Mouse (Mus musculus) heart, embryonic 11.5 days (tissue): ENCODE data around the gene Bod1l. TPM values are rescaled to one million over a fixed set of nuclear protein-coding genes. Genes with fewer than 3 reads are reported as not detected.

Experiments
- ATAC-seq: fragments of 200-750 bp; cut with Nextera tagmentation; replicated peaks from 2 replicates; pipeline ENCODE4 v1.8.0; 2017; ENCODE audit warnings: moderate library complexity; ENCODE audit not compliant: insufficient number of reproducible peaks, low FRiP score, low TSS enrichment
- H3K27ac ChIP-seq: fragments of 300-500 bp; sonication (generic); 2 replicates; pipeline ENCODE4 v1.5.1; 2014; ENCODE audit warnings: mild to moderate bottlenecking, low read depth, low read length
- H3K27me3 ChIP-seq: fragments of 300-500 bp; sonication (generic); 2 replicates; pipeline ENCODE4 v1.6.1; 2014; ENCODE audit warnings: mild to moderate bottlenecking, low read length, mixed read lengths; ENCODE audit not compliant: control insufficient read depth, insufficient read depth
- H3K36me3 ChIP-seq: fragments of 300-500 bp; sonication (generic); 2 replicates; pipeline ENCODE4 v1.6.1; 2014; ENCODE audit warnings: mild to moderate bottlenecking, low read length, moderate library complexity, mixed read lengths; ENCODE audit not compliant: control insufficient read depth, insufficient read depth
- H3K4me1 ChIP-seq: fragments of 300-500 bp; sonication (generic); 2 replicates; pipeline ENCODE4 v1.6.1; 2014; ENCODE audit warnings: low read length; ENCODE audit not compliant: control insufficient read depth, insufficient read depth
- H3K4me2 ChIP-seq: fragments of 300-500 bp; sonication (generic); 2 replicates; pipeline ENCODE4 v1.6.1; 2014; ENCODE audit warnings: mild to moderate bottlenecking, moderate library complexity
- H3K4me3 ChIP-seq: fragments of 300-500 bp; sonication (generic); 2 replicates; pipeline ENCODE4 v1.5.1; 2014; ENCODE audit warnings: low read depth, low read length
- H3K9ac ChIP-seq: fragments of 300-500 bp; sonication (generic); 2 replicates; pipeline ENCODE4 v1.6.1; 2014; ENCODE audit warnings: mild to moderate bottlenecking, low read depth, low read length, moderate library complexity
- H3K9me3 ChIP-seq: fragments of 300-500 bp; sonication (generic); replicated peaks from 2 replicates; pipeline ENCODE4 v1.6.1; 2016; ENCODE audit warnings: low read length; ENCODE audit not compliant: control insufficient read depth
- WGBS: fragments of 180-500 bp; shearing (Covaris S2); extraction: QIAGEN DNeasy Blood & Tissue Kit; methylation state at CpG from one replicate; pipeline ENCODE4 v1.1.7; 2014; ENCODE audit not compliant: insufficient replicate concordance; 5-methylcytosine and 5-hydroxymethylcytosine counted together
- polyA plus RNA-seq: library from polyadenylated mRNA; unstranded; fragments of >200 nt; fragmentation: Nextera tagmentation; extraction: Ambion mirVana; gene quantifications from 2 replicates; pipeline ENCODE4 v1.2.1, GENCODE M21; 2014

The Bod1l gene
- polyA plus RNA-seq, 1 experiment from 2014 or later: 17.3 TPM

DNA sequence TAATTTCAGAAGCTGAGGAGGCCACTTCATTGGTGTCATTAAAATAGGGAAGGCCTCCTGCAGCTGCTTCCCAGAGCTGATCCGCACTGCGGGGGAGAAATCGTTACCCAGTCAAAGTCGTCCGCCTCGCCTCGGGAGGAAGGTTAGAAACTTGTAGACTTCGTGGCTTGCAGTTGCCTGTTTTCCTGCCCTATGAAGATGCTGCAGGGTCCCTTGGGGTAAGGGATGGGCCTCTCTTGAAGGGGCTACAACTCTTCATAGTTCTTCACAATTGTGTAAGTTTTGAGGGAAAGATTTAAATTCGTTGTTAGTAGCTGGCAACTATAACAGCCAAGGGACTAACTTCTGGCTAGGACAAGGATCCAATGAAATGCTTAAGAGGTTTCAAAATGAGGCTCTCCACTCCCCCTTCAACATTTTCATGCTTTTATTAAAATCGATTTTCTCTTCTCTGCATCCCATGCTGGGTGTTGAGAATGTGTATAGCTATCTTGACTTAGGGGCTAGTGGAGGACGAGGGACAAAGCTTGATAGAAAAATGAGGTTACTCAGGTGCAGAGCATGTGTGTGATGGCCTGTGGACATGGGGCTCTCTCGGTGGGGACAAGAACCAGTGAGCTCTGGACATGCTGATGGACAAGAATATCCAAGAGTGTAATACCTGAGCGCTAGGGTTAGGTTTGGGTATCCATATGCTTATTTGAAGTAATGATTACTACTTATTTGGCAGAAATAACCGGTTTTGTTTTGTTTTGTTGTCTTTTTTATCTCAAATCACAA is 78.3 kb downstream of the Bod1l start:
- Histone ChIP-seq H3K27ac (no peak overlapping the region), H3K36me3 (no peaks in the 10 kb centered on the region), H3K4me2 (no peak overlapping the region), H3K4me3 (no peak overlapping the region), H3K27me3 (peaks cover 67% of the 10 kb centered on the region), H3K9me3 (no peaks in the 10 kb centered on the region), H3K9ac (no peak overlapping the region), H3K4me1 (peaks cover 6% of the 10 kb centered on the region)
- ATAC-seq: no peak
- 3% methylated on average over 14 of the region's 14 CpGs for WGBS

DNA sequence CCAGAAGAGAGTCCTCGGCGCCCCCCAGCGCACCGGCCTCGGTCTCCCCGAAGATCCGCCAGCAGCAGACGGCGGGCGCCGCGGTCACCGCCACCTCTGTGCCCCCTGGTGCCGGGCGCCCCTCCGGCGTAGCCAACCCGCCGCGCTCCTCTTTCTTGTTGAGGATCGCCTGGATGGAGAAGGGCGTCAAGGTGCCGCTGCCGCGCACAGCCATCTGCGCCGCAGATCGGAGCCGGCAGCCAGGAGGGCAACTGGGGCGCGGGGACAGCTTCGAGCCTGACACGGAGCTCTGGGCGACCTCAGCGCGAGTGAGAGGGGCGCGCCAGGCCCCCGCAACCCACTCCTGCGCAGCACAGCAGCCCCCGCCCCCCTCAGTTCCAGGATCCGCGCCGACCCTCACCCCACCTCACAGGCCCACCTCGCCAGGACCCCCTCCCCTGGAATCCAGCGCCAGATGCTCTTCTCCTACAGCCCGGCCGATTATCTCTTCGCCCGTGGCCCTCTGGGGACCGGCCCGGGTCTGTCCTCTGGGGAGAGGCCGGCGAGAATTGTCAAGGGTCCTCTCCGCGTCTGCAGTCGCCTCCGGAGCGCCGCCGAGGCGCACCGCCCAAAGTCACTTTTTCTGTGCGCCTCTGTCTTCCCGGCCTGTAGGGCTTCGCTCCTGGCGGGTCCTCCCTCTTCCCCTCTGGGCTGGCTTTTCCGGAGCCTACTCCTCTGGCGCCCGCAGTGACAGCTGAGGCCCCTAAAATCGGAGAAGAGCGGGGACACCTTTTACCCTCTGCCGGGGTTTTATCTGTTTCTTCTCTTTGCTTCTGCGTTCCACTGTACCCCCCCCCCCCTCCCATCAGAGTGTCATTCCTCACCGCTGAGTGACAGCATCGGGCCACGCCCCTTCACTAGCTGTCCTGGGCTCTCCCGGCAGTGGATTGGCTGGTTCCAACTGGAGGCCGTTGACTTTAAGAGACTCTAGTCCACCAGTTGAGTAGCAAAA is 80.1 kb downstream of the Bod1l start, which contains the start of gene Nkx3-2:
Nkx3-2 (minus strand) TSS at position 771 of the 991 bp plus-strand sequence.
- Histone ChIP-seq H3K27ac (no peak within 1 kb of the TSS), H3K4me3 (peak within 1 kb of the TSS; percentile 41), H3K9ac (no peak within 1 kb of the TSS), H3K9me3 (no peaks in the 10 kb centered on the region), H3K4me2 (peak within 1 kb of the TSS; percentile 74), H3K27me3 (peaks cover 81% of the 10 kb centered on the region), H3K4me1 (peaks cover 6% of the 10 kb centered on the region), H3K36me3 (no peaks in the 10 kb centered on the region)
- peak; percentile 44; the same call in 1 of the 2 replicates for ATAC-seq
- WGBS: under 1% methylated on average over 72 of the region's 79 CpGs

DNA sequence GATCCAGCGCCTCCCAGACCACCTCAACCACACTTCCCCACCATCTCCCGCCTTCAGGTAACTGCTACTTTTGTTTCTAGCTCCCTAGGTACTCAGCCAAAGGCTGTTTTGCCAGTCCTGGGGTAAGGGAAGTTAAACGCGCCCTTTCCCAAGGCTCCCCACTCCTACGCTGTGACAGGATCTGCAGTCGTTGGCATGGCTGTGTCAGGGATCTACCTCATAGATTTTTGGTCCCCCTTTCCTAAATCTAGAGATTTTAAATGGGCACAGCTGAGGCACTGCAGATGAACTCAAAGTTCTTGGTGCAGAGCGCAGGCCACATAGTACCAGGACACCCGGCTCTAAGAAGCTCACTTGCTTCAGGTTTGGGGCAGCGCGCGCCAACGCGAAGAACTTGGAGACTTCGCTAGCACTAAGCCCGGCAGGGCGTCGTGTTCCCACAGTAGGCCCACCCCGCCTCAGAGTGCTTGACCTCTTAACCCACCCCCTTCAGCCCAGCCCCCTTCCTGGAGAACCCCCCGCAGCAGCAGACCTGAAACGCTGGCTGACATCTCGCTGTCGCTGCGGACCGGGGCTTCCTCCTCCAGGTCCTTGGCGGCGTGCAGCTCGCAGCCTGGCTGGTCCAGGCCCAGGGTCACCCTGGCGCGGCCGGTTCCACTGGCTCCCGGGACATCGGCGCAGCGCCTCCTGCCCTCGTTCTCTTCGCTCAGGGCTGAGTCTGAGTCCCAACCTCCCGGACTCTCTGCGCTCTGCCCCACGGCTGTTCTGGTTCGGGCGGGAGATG is 81.0 kb downstream of the Bod1l start:
- Histone ChIP-seq H3K27ac (no peak overlapping the region), H3K4me2 (peak overlapping the region; percentile 74), H3K4me1 (peaks cover 6% of the 10 kb centered on the region), H3K9me3 (no peaks in the 10 kb centered on the region), H3K36me3 (no peaks in the 10 kb centered on the region), H3K9ac (no peak overlapping the region), H3K4me3 (peak overlapping the region; percentile 41), H3K27me3 (peaks cover 88% of the 10 kb centered on the region)
- WGBS: under 1% methylated on average over 41 of the region's 41 CpGs
- ATAC-seq: peak; percentile 43; the same call in 1 of the 2 replicates

DNA sequence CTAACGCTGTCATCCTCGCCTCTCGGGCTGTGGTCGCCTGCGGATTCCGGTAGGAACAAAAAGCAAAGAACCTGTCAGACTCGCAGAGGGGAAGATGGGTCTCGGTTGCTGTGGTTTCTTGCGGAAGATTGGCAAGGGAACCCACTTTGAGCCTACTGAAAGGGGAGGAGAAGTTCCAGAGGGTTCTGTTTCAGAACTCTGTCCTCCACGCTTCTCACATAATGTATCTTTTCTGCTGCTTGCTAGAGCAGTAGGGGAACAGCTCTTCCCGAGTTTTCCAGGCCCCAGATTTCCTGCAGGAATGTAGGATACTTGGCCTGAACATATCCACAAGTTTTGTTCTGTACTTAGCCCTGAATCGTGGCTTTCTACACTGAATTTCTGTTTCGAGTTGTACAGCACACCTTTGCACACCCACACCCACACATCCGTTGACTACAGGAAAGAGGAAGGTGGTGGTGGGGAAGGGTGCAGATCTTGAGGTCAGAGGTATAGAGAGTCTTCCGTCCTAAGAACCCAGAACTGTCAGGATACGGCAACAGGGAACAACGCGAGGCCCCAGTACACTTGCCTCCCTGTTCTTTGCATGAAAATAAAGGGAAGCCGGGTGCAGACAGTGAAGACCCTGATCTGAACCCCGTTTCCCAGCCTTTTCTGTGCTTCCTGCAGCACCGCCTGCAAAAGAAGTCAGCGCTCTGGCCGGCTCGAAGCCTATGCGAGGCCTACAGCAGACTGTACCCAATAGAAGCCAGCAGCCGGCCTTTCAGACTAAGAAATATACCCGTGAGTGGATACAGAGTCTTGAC is 81.8 kb downstream of the Bod1l start:
- Histone ChIP-seq H3K9ac (no peak overlapping the region), H3K4me1 (peaks cover 6% of the 10 kb centered on the region), H3K4me3 (peak overlapping the region; percentile 18; the same call in 1 of the 2 replicates), H3K36me3 (no peaks in the 10 kb centered on the region), H3K9me3 (no peaks in the 10 kb centered on the region), H3K27ac (no peak overlapping the region), H3K4me2 (peak overlapping the region; percentile 74), H3K27me3 (peaks cover 89% of the 10 kb centered on the region)
- 3% methylated on average over 27 of the region's 27 CpGs for WGBS
- no peak for ATAC-seq

DNA sequence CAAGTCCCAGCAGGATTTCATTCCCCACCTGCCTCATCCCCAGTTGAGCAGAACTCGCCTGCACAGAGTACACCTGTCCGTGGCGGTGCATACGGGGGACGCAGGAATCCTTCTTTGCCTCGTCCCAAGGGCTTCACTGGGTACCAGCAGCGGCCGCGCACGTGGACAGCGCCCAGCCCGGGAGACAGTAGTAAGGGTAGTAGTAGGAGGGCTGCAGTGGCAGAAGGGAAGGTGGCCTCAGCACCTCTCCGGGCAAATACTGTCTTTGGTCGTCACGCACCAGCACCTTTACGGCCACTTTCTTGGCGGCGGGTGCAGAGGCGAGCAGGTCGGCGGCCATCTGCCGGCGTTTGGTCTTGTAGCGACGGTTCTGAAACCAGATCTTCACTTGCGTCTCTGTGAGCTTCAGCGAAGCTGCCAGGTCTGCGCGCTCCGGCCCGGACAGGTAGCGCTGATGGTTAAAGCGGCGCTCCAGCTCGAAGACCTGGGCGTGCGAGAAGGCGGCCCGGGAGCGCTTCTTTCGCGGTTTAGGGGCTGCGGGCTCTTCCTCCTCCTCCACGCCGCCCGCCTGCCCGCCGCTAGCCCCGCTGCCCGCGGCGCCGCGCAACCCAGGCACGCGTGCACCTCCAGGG is 82.5 kb downstream of the Bod1l start:
- Histone ChIP-seq H3K4me3 (peak overlapping the region; percentile 18; the same call in 1 of the 2 replicates), H3K36me3 (no peaks in the 10 kb centered on the region), H3K9me3 (no peaks in the 10 kb centered on the region), H3K27ac (no peak overlapping the region), H3K4me1 (peaks cover 6% of the 10 kb centered on the region), H3K4me2 (peak overlapping the region; percentile 44), H3K27me3 (peaks cover 89% of the 10 kb centered on the region), H3K9ac (no peak overlapping the region)
- ATAC-seq: no peak
- under 1% methylated on average over 56 of the region's 56 CpGs for WGBS

DNA sequence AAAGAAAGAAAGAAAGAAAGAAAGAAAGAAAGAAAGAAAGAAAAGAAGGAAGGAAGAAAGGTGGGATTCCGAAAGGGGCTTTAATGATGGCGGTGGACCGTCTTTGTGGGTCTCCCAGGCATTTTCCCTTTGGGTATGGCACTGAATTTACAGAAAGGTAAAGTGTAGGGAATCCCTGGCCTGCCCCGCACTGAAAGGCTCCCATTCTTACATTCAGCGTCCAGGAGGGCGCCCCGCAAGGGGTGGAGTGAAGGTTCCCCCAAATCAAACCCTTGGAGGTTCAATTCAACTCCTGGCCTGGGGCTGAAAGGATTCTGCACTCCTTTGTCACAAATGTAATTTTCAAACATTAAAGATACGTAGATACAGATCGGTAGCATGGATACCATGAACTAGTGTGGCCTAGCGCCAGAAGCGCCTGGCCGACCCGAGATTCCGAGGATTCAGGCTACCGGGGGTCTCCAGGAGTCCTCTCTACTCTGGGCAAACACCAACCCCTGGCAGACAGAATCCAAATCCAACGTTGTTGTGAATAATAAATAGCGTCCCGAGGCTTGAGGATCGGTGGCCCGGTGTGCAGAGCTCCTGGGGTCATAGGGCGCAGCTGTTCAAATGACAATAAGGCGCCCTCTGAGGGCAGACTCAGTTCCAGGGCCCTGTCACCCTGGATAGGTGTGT is 83.1 kb downstream of the Bod1l start:
- WGBS: 5% methylated on average over 22 of the region's 22 CpGs
- Histone ChIP-seq H3K27ac (no peak overlapping the region), H3K27me3 (peaks cover 87% of the 10 kb centered on the region), H3K4me2 (no peak overlapping the region), H3K4me1 (peaks cover 6% of the 10 kb centered on the region), H3K36me3 (no peaks in the 10 kb centered on the region), H3K9me3 (no peaks in the 10 kb centered on the region), H3K4me3 (peak overlapping the region; percentile 18; the same call in 1 of the 2 replicates), H3K9ac (no peak overlapping the region)
- ATAC-seq: no peak

DNA sequence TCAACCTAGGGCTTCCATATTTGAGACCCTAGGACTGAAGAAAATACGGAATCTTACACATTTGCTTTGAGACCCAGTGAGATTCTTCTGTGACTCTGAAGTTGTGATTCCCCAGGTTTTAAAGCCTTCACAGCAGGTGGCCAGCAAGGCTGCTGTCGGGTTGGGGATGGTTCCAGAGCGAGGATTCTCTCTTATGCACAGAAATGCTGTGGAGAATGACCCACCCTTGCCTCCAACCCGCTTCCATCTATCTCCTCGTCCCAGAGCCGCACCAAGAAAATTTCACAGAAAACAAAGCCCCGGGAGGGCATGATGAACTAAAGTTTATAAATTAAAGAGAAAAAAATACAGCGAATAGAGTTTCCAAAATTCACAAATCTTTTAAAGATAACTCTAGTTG is 84.0 kb downstream of the Bod1l start:
- no peak overlapping the region for H3K4me2 ChIP-seq
- no peak for ATAC-seq
- no peak overlapping the region for H3K9ac ChIP-seq
- H3K4me3 ChIP-seq: no peak overlapping the region
- peaks cover 90% of the 10 kb centered on the region for H3K27me3 ChIP-seq
- H3K27ac ChIP-seq: no peak overlapping the region
- no peaks in the 10 kb centered on the region for H3K36me3 ChIP-seq
- 5% methylated on average over 8 of the region's 8 CpGs for WGBS
- peaks cover 6% of the 10 kb centered on the region for H3K4me1 ChIP-seq
- no peaks in the 10 kb centered on the region for H3K9me3 ChIP-seq
